Mouse (Mus musculus) erythroblast, adult 5-6 weeks (primary cell): Measurements from ENCODE around the gene Slc13a2. TPM values are rescaled to one million over a fixed set of nuclear protein-coding genes. Genes with fewer than 3 reads are reported as not detected.

Source experiments
- ATAC-seq: replicated peaks from 2 replicates; pipeline ENCODE4 v1.8.0; 2016; ENCODE audit warnings: moderate number of reproducible peaks, mild to moderate bottlenecking, moderate TSS enrichment, inconsistent platforms; ENCODE audit not compliant: poor library complexity, low FRiP score, severe bottlenecking
- total RNA-seq, 2 experiments: library from RNA; stranded (forward) in 1 of 2; stranded (reverse) in 1 of 2; fragments of 150-400 nt in 1 of 2; fragments of 200-764, 138-1000 nt in 1 of 2; gene quantifications; 2 replicates each; pipeline versions ENCODE4 v1.2.3 to v1.2.4; 2015 to 2017; ENCODE audit warnings: low replicate concordance in 2 of 2

The Slc13a2 gene
- total RNA-seq (2015; ENCODE audit: low replicate concordance) = 1.0 TPM in 1 of 2 replicates, not detected in the other
- not detected in 2 replicates for total RNA-seq (2017; ENCODE audit: low replicate concordance)

GRCm38 (mm10) chr11:78422055-78422819, at the start of gene Slc13a2:
Gene Slc13a2 (minus strand): TSS chr11:78422217.
- no peak for ATAC-seq

GRCm38 (mm10) chr11:78471326-78472103, 49.5 kb upstream of the Slc13a2 start:
- no peak for ATAC-seq

GRCm38 (mm10) chr11:78467932-78468331, 45.9 kb upstream of the Slc13a2 start:
- no peak for ATAC-seq

- ATAC-seq = no peak
These were observed 45.5 kb upstream of the Slc13a2 start for GRCm38 (mm10) chr11:78467515-78467914.

- ATAC-seq = no peak
These were observed 44.4 kb upstream of the Slc13a2 start for GRCm38 (mm10) chr11:78466242-78466912.

GRCm38 (mm10) chr11:78465568-78466180, 43.7 kb upstream of the Slc13a2 start, which contains the start of gene Slc46a1:
Gene Slc46a1 (plus strand): TSS chr11:78465697.
- ATAC-seq = peak; percentile 48; the same call in 1 of the 2 replicates

GRCm38 (mm10) chr11:78465116-78465515, 43.1 kb upstream of the Slc13a2 start:
- ATAC-seq = no peak

GRCm38 (mm10) chr11:78463286-78464036, 41.4 kb upstream of the Slc13a2 start:
- 0 out of 2 replicates have a peak, but pooled peaks have one; percentile 39 for ATAC-seq

- ATAC-seq = no peak
These were observed 40.7 kb upstream of the Slc13a2 start for GRCm38 (mm10) chr11:78462669-78463068.

- no peak for ATAC-seq
These were observed 39.9 kb upstream of the Slc13a2 start for GRCm38 (mm10) chr11:78461894-78462293.

- ATAC-seq = no peak
These were observed 36.7 kb upstream of the Slc13a2 start for GRCm38 (mm10) chr11:78458740-78459139.

GRCm38 (mm10) chr11:78455308-78455707, 33.3 kb upstream of the Slc13a2 start:
- no peak for ATAC-seq

GRCm38 (mm10) chr11:78454276-78454675, 32.3 kb upstream of the Slc13a2 start:
- ATAC-seq = 0 out of 2 replicates have a peak, but pooled peaks have one; percentile 38

GRCm38 (mm10) chr11:78453675-78454074, 31.7 kb upstream of the Slc13a2 start:
- ATAC-seq = no peak

GRCm38 (mm10) chr11:78450337-78450736, 28.3 kb upstream of the Slc13a2 start:
- ATAC-seq = no peak

- ATAC-seq = no peak
These were observed 26.2 kb upstream of the Slc13a2 start for GRCm38 (mm10) chr11:78448242-78448641.

- ATAC-seq = no peak
These were observed 25.2 kb upstream of the Slc13a2 start for GRCm38 (mm10) chr11:78447168-78447567.

GRCm38 (mm10) chr11:78443115-78443514, 21.1 kb upstream of the Slc13a2 start:
- ATAC-seq = no peak

GRCm38 (mm10) chr11:78438399-78438930, 16.4 kb upstream of the Slc13a2 start:
- ATAC-seq = no peak
